ENCODE assay signal across 8 mouse cellular contexts in genomic region chr11:96776968-96777962, GRCm38 (mm10). TPM values are rescaled to one million over a fixed set of nuclear protein-coding genes. Genes with fewer than 3 reads are reported as not detected.
DNase-seq lines count a peak whose midpoint lies in the region; ATAC-seq and TF ChIP-seq lines count a peak whose summit lies in the region.

Gene Snx11 (minus strand): TSS chr11:96777559.

- peak within 1 kb of the TSS; percentile 79 for H3K4me2 ChIP-seq in embryonic facial prominence, embryonic 13.5 days
- H3K4me2 ChIP-seq in limb, embryonic 12.5 days: peak within 1 kb of the TSS; percentile 75
- peak within 1 kb of the TSS; percentile 59 for H3K4me2 ChIP-seq in midbrain, embryonic 15.5 days

- peak; percentile 66 for TF ChIP-seq CTCF in kidney, adult 2 months (conservative IDR thresholded peaks at IDR 0.05; ENCODE audit: insufficient read depth, insufficient read length, low read depth, low read length)
- TF ChIP-seq CTCF in spleen, adult 2 months (IDR thresholded peaks at IDR 0.05; ENCODE audit: extremely low read depth, insufficient read depth, insufficient read length, insufficient replicate concordance): peak; percentile 71

- peak within 1 kb of the TSS; percentile 71 for H3K4me3 ChIP-seq in embryonic facial prominence, embryonic 13.5 days
- peak within 1 kb of the TSS; percentile 96 for H3K4me3 ChIP-seq in kidney, adult 2 months (ENCODE audit: insufficient read depth, low read depth, low read length)
- H3K4me3 ChIP-seq in limb, embryonic 12.5 days (replicated peaks): peak within 1 kb of the TSS; percentile 69
- peak within 1 kb of the TSS; percentile 61 for H3K4me3 ChIP-seq in midbrain, embryonic 15.5 days
- peak within 1 kb of the TSS; percentile 86 for H3K4me3 ChIP-seq in spleen, adult 2 months (ENCODE audit: extremely low read depth, insufficient read depth, insufficient read length)

- ATAC-seq in embryonic facial prominence, embryonic 13.5 days (ENCODE audit: insufficient number of reproducible peaks, insufficient read depth, low FRiP score, low TSS enrichment, low read depth): peak; percentile 95
- peak; percentile 99 for ATAC-seq in limb, embryonic 12.5 days (ENCODE audit: insufficient number of reproducible peaks, insufficient read depth, low FRiP score, low TSS enrichment, low read depth)
- peak; percentile 99 for ATAC-seq in midbrain, embryonic 15.5 days (replicated peaks)

- H3K27me3 ChIP-seq in embryonic facial prominence, embryonic 13.5 days: no peaks in the 10 kb centered on the region
- no peaks in the 10 kb centered on the region for H3K27me3 ChIP-seq in kidney, adult 2 months (replicated peaks; ENCODE audit: control insufficient read depth, insufficient read depth, low read length)
- H3K27me3 ChIP-seq in limb, embryonic 12.5 days: no peaks in the 10 kb centered on the region
- H3K27me3 ChIP-seq in midbrain, embryonic 15.5 days (replicated peaks): no peaks in the 10 kb centered on the region
- H3K27me3 ChIP-seq in spleen, adult 2 months (ENCODE audit: control insufficient read depth, insufficient read depth, low read length): no peaks in the 10 kb centered on the region

- peak within 1 kb of the TSS; percentile 78 for H3K27ac ChIP-seq in embryonic facial prominence, embryonic 13.5 days
- H3K27ac ChIP-seq in kidney, adult 2 months (ENCODE audit: insufficient read depth, low read depth, low read length): peak within 1 kb of the TSS; percentile 70; the same call in 1 of the 2 replicates
- H3K27ac ChIP-seq in limb, embryonic 12.5 days: peak within 1 kb of the TSS; percentile 74
- H3K27ac ChIP-seq in midbrain, embryonic 15.5 days: peak within 1 kb of the TSS; percentile 77
- H3K27ac ChIP-seq in spleen, adult 2 months (ENCODE audit: insufficient read depth, low read length): peak within 1 kb of the TSS; percentile 79

- peak; percentile 100 for DNase-seq in 3134 (ENCODE audit: extremely low read depth, insufficient read length, low spot score)
- DNase-seq in adrenal gland, postnatal 36 days: peak; percentile 100
- peak; percentile 100 for DNase-seq in heart, adult 18-20 months
- DNase-seq in kidney, adult 2 months: peak; percentile 100
- peak; percentile 97 to 100 for DNase-seq in spleen, adult 2 months (ENCODE audit: low read depth in 1 of 2, low spot score in 2 of 2)

- TF ChIP-seq POLR2A in kidney, adult 2 months (IDR thresholded peaks at IDR 0.05; ENCODE audit: low read depth, low read length): peak; percentile 33
- peak; percentile 87 for TF ChIP-seq POLR2A in spleen, adult 2 months (IDR thresholded peaks at IDR 0.05; ENCODE audit: low read depth, low read length)

- peaks cover 22% of the 10 kb centered on the region for H3K4me1 ChIP-seq in embryonic facial prominence, embryonic 13.5 days
- H3K4me1 ChIP-seq in kidney, adult 2 months (ENCODE audit: control insufficient read depth, insufficient read depth, low read length): peaks cover 9% of the 10 kb centered on the region; the same call in 1 of the 2 replicates
- H3K4me1 ChIP-seq in limb, embryonic 12.5 days (replicated peaks): peaks cover 25% of the 10 kb centered on the region
- H3K4me1 ChIP-seq in midbrain, embryonic 15.5 days: peaks cover 24% of the 10 kb centered on the region
- H3K4me1 ChIP-seq in spleen, adult 2 months (ENCODE audit: control insufficient read depth, insufficient read depth, insufficient read length): peaks cover 16% of the 10 kb centered on the region; the same call in 1 of the 2 replicates

- H3K9me3 ChIP-seq in embryonic facial prominence, embryonic 13.5 days: no peaks in the 10 kb centered on the region
- no peaks in the 10 kb centered on the region for H3K9me3 ChIP-seq in limb, embryonic 12.5 days
- no peaks in the 10 kb centered on the region for H3K9me3 ChIP-seq in midbrain, embryonic 15.5 days

- peak within 1 kb of the TSS; percentile 70 for H3K9ac ChIP-seq in embryonic facial prominence, embryonic 13.5 days
- peak within 1 kb of the TSS; percentile 56 for H3K9ac ChIP-seq in limb, embryonic 12.5 days (replicated peaks)
- peak within 1 kb of the TSS; percentile 60 for H3K9ac ChIP-seq in midbrain, embryonic 15.5 days

- peaks cover 12% of the 10 kb centered on the region for H3K36me3 ChIP-seq in embryonic facial prominence, embryonic 13.5 days
- no peaks in the 10 kb centered on the region for H3K36me3 ChIP-seq in kidney, adult 2 months (ENCODE audit: control insufficient read depth, insufficient read depth, low read length)
- peaks cover 14% of the 10 kb centered on the region for H3K36me3 ChIP-seq in limb, embryonic 12.5 days
- H3K36me3 ChIP-seq in midbrain, embryonic 15.5 days (replicated peaks): peaks cover under 1% of the 10 kb centered on the region; the same call in 1 of the 2 replicates
- peaks cover 7% of the 10 kb centered on the region for H3K36me3 ChIP-seq in spleen, adult 2 months (ENCODE audit: control insufficient read depth, insufficient read depth, low read length)

- 2% methylated on average over 59 of the region's 59 CpGs for WGBS in embryonic facial prominence, embryonic 13.5 days
- 1% methylated on average over 59 of the region's 59 CpGs for WGBS in kidney, adult 2 months
- WGBS in limb, embryonic 12.5 days: 1% methylated on average over 59 of the region's 59 CpGs
- 2% methylated on average over 59 of the region's 59 CpGs for WGBS in midbrain, embryonic 15.5 days
- WGBS in spleen, adult 2 months: 2% methylated on average over 59 of the region's 59 CpGs

RNA-seq across cellular contexts. Expression of gene Snx11, which starts in this region (rescaled TPM):
- total RNA-seq in adrenal gland, postnatal 36 days (2021): 10 to 100 TPM; 21.1 to 35.0 TPM
- polyA plus RNA-seq in embryonic facial prominence, embryonic 13.5 days (2015; fragmentation: Nextera tagmentation; extraction: Ambion mirVana): 23.5 TPM in 2 replicates
- 10 to 100 TPM in 1 of 2 experiments, 1 to 10 TPM in 1; 9.9 to 15.2 TPM for total RNA-seq in heart, adult 18-20 months (2021)
- 13.2 and 13.7 TPM in 2 replicates for polyA plus RNA-seq in kidney, adult 2 months (2012; rRNA removed)
- 21.1 and 21.2 TPM in 2 replicates for polyA plus RNA-seq in limb, embryonic 12.5 days (2016; fragmentation: Nextera tagmentation; extraction: Ambion mirVana)
- 47.2 and 51.1 TPM in 2 replicates for polyA plus RNA-seq in midbrain, embryonic 15.5 days (2015; fragmentation: Nextera tagmentation; extraction: Ambion mirVana)
- polyA plus RNA-seq in spleen, adult 2 months (2012; rRNA removed): 27.2 and 28.6 TPM in 2 replicates

Comparison
In these comparisons a context has a peak if more than half of its experiments do, and no peak if none do; other contexts are left out.
1. Peak in every context shown above with its lines: DNase-seq, ATAC-seq, H3K4me3 ChIP-seq and H3K27ac ChIP-seq.